Mouse (Mus musculus): ENCODE results near the gene Ephb2.

DNA sequence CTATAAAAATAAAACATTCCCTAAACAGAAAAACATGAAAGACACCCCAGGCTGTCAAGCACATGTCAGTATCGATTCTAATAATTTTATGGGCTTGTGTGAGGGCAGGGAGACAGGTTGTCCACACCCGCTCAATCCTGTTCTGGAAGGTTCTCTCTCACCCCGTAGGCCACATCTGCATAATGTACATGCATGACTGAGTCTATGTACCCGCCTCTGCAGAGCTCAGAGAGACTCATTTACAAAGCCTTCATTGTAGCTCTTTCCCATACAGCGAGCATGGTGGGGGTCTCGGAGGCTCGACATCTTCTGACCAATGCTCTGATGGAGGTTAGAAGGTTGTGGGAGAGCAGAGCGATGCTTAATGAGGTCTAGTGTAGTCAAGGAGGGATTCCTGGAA lies 108.8 kb downstream of the Ephb2 start:
- no peak for TF ChIP-seq HCFC1 (IDR thresholded peaks at IDR 0.05; ENCODE audit: borderline replicate concordance, insufficient read depth, low read length)
- TF ChIP-seq ZNF384 (IDR thresholded peaks at IDR 0.05; ENCODE audit: low read depth, low read length) = no peak
- no peak for TF ChIP-seq ZC3H11A (IDR thresholded peaks at IDR 0.05; ENCODE audit: borderline replicate concordance, low read depth, low read length)
- TF ChIP-seq MAFK (IDR thresholded peaks at IDR 0.05; ENCODE audit: insufficient read depth, low read depth, low read length) = no peak

All from ES-E14 (cell line).